Mouse (Mus musculus) brain, embryonic 14.5 days (tissue): ENCODE measurements around the gene Hgfac.

Experiments
- CTCF ChIP-seq: fragments of 200-500 bp; IDR thresholded peaks from 2 replicates; pipeline ENCODE4 v1.5.1; 2012; ENCODE audit warnings: inconsistent platforms, mild to moderate bottlenecking, moderate library complexity, borderline replicate concordance; ENCODE audit not compliant: insufficient read depth, insufficient read length; ENCODE audit errors: extremely low read depth
- POLR2A ChIP-seq: fragments of 200-500 bp; IDR thresholded peaks from 2 replicates; pipeline ENCODE4 v1.6.1; 2012; ENCODE audit warnings: mild to moderate bottlenecking, inconsistent platforms, borderline replicate concordance; ENCODE audit not compliant: poor library complexity, insufficient read depth, insufficient read length, severe bottlenecking; ENCODE audit errors: extremely low read depth

DNA sequence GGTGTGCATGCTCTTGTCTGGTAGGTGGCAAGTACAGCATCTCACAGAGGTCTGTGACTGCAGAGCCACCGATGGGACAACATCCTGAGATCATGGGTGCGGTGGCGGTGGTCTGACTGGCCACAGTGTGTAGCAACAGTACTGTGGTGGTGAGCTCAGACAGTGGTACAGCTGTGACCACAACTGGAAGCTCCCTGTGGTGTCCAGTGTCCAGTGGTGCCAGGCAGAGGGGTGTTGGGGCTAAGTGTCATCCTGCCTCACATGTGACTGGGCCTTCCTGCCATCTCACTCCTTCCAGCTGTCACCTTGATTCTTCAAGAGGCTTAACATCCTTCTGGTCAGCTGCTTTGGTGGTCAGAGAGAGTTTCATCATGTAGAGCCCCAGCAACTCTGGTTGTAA, 13.3 kb downstream of the Hgfac start:
- no peak for TF ChIP-seq CTCF
- TF ChIP-seq POLR2A: no peak
